Mouse (Mus musculus) lung, adult 2 months (tissue): ENCODE measurements around the gene Msi1. TPM values are rescaled to one million over a fixed set of nuclear protein-coding genes. Genes with fewer than 3 reads are reported as not detected.
A peak's percentile ranks its signal among the peaks of the same experiment; 100 is the strongest.

ENCODE experiments used
- DNase-seq: peaks from one replicate; pipeline ENCODE4 v3.0.0; 2022
- H3K4me1 ChIP-seq: fragments of 200-500 bp; 2 replicates; pipeline ENCODE4 v1.6.1; 2011; ENCODE audit warnings: low read length; ENCODE audit not compliant: control insufficient read depth, insufficient read depth
- H3K4me3 ChIP-seq: fragments of 200-500 bp; replicated peaks from 2 replicates; pipeline ENCODE3; 2011; ENCODE audit warnings: low read depth, mild to moderate bottlenecking, control low read depth, low read length; ENCODE audit errors: extremely low read depth
- CTCF ChIP-seq: fragments of 200-500 bp; IDR thresholded peaks from 2 replicates; pipeline ENCODE4 v1.5.1; 2011; ENCODE audit warnings: mild to moderate bottlenecking, low read length, control low read depth; ENCODE audit not compliant: insufficient read depth
- POLR2A ChIP-seq: fragments of 200-500 bp; IDR thresholded peaks from 2 replicates; pipeline ENCODE4 v1.6.1; 2011; ENCODE audit warnings: low read depth, mild to moderate bottlenecking, control low read depth, low read length, borderline replicate concordance; ENCODE audit errors: extremely low read depth
- WGBS: fragments of 180-500 bp; shearing (Covaris S2); methylation state at CpG from one replicate; pipeline ENCODE4 v1.1.7; 2018; 5-methylcytosine and 5-hydroxymethylcytosine counted together
- polyA plus RNA-seq: library from polyadenylated mRNA; depleted of rRNA; stranded (reverse); fragments of >200 nt; gene quantifications from 2 replicates; pipeline ENCODE4 v1.2.3, GENCODE M21; 2012

The Msi1 gene
- polyA plus RNA-seq, 1 experiment = 1.9 TPM

DNA sequence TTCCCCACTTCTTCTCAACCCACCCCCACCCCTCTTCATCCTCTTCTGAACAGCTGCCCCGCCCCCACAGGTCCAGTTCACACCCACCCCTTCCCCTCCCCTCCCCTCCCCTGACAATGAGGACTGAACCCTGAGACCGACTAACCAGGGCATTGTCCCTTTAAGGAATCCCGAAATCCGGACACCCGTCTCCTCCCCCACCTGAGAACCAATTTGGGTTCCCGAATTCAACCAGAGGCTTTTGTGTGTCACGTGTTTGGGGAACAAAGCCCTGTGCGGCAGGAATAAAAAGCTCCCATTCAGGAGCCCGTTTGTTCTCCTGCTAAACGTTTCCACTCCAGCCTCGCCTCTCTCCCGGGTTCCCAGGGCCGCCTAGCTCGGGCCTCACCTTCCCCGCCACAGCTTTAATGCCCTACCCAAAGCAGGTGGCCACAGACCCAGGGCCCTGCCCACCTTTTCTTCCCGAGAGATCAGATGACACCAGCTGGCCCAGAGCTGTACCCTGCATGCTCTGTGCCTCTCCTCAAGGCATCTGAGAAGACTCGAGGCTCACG lies 25.1 kb upstream of the Msi1 start:
- H3K4me1 ChIP-seq = no peaks in the 10 kb centered on the region
- WGBS = 7% methylated on average over 17 of the region's 18 CpGs
- TF ChIP-seq CTCF (no peak), POLR2A (no peak)
- DNase-seq = peak; percentile 9
- no peak overlapping the region for H3K4me3 ChIP-seq

DNA sequence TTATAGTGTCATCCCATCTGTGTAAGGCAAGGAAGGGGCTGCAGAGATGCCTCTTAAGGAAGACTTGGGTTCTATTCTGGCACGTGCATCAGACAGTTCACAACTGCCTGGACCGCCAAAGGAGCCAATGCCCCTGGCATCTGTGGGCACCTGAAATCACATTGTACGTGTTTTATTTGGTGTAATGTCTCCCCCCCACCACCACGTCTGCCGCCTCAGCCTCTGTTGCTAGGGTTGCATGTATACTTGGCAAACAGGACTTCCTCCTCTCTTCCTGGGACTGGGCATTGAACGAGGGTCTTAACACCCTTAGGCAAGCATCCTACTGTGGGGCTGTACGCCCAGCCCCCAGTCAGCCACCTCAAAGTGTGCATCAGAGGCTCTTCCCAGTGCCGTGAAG lies 24.2 kb upstream of the Msi1 start:
- Histone ChIP-seq H3K4me1 (no peaks in the 10 kb centered on the region), H3K4me3 (no peak overlapping the region)
- TF ChIP-seq CTCF (no peak), POLR2A (no peak)
- no peak for DNase-seq
- WGBS = 61% methylated on average over 8 of the region's 8 CpGs

DNA sequence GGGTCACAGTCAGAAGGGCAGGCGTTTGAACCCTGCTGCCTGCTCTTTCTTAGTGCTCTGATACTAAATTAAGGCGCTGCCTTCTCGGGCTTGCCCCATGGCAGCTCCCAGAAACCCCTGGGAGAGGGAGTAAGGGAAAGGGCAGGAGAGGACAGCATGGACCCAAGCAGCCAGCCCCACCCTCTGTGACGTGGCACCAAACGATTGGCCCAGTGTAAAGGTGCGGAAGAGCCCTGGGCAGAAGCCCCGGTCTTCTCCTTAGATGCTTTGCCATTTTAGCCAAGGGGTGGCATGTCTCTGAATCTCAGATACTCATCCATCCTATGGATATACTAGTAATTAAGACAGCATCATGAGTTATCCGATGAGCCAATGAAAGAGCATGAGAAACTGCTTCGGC lies 21.3 kb upstream of the Msi1 start:
- no peak for DNase-seq
- H3K4me3 ChIP-seq = no peak overlapping the region
- TF ChIP-seq POLR2A = no peak
- TF ChIP-seq CTCF = no peak
- H3K4me1 ChIP-seq = no peaks in the 10 kb centered on the region
- WGBS = 25% methylated on average over 9 of the region's 9 CpGs

DNA sequence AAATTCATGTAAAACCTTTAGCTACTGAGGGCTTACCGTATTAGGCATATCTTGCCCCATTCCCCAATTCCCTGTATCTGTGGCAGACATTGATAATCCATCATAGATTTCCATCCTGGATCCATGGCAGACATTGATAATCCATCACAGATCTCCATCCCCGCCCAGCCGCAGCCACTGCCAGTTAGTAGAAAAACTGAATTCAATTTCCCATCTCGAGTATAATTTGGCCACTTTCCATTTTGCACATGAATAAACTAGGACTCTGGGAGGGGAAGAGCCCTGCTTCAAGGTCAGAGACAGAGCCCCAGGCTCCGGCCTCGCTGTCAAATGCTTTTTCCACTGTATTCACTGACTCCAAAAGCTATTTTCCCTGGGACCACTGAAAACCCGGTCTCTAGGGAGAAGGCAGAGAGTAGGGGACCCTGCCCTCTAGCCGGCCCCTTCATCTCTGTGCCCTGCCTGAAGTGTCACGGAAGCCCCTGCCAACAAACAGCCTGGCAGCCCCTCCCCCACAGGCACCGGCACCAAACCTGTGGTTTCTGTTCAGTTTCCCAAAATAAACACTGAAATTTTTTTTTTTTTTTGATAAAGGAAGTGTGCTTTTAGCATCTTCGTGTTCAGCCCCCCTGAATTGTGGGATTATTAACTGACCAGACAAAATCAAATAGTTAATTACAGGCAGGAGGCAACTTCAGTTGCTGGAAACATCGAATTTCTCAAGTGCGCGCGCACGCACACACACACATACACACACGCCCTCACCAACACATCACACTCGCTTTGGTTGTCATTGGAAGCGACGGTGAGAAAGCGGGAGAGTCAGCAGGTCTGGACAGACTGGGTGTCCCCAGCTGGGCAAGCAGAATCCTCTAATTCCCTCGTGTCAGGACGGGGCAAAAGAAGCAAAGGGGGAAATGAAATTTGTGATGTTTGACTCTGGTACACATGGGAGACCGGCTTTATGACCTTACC lies 14.0 kb upstream of the Msi1 start:
- 35% methylated on average over 24 of the region's 24 CpGs for WGBS
- H3K4me3 ChIP-seq = no peak overlapping the region
- DNase-seq = no peak
- no peak for TF ChIP-seq CTCF
- TF ChIP-seq POLR2A = no peak
- H3K4me1 ChIP-seq = no peaks in the 10 kb centered on the region

DNA sequence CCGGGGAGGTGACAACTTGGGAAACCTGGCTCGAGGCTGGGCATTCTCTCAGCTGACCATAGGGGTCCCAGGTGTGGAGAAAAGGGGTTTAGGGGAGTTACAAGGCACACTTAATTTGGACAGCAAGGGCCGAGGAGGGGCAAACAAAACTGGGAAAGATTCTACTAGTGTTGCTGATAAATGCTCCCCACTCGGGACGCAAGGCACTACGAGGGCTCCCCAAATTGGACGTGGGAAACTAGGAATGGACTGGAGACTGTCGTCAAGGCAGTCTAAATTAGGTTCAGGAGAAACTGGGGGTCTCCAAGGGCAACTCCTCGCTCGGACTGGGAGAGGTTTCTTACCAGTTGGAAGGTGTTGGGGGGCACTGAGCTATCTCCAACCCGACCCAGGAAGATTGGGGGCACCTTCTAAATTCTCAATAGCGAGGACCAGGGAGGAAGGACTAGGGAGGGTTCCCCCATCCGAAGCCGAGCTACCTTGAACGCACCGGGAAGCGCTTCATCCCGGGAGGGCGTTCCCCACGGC lies 504 bp upstream of the Msi1 start:
- Histone ChIP-seq H3K4me3 (no peak overlapping the region), H3K4me1 (no peaks in the 10 kb centered on the region)
- TF ChIP-seq CTCF (no peak), POLR2A (no peak)
- WGBS = 2% methylated on average over 20 of the region's 20 CpGs
- DNase-seq = no peak

DNA sequence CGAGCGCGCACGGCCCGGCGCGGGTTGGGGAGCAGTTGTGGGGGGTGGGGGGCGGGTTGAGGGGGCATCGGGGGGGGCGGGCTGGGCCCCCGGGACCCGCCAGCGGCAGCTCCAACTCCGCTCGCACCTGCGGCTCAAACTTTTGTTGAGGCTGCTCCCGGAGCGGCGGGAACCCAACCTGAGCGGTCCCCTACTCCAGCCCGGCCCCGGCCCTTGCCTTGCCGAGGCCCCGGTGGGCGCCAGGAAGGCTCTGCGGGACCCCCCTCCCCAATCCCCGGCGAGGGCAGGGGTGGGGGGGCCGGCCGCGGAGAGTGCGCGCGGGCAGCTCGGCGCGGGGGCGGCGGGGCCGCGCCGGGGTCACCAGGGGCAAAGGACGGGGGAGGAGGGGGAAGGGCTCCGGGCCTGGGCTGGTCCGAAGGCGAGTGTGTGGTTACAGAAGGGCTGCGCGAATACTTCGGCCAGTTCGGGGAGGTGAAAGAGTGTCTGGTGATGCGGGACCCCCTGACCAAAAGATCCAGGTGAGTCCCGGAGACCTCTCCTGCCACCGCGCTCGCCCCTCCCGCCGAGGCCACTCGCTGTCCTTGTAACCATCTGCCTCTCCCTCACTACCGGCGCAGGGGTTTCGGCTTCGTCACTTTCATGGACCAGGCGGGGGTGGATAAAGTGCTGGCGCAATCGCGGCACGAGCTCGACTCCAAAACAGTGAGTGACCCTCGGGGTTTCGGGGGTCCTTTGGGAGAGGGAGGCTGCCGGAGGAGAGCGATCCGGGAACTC lies 975 bp downstream of the Msi1 start:
- no peaks in the 10 kb centered on the region for H3K4me1 ChIP-seq
- DNase-seq = no peak
- TF ChIP-seq POLR2A (no peak), CTCF (no peak)
- WGBS = 3% methylated on average over 52 of the region's 73 CpGs
- peak overlapping the region; percentile 19 for H3K4me3 ChIP-seq

DNA sequence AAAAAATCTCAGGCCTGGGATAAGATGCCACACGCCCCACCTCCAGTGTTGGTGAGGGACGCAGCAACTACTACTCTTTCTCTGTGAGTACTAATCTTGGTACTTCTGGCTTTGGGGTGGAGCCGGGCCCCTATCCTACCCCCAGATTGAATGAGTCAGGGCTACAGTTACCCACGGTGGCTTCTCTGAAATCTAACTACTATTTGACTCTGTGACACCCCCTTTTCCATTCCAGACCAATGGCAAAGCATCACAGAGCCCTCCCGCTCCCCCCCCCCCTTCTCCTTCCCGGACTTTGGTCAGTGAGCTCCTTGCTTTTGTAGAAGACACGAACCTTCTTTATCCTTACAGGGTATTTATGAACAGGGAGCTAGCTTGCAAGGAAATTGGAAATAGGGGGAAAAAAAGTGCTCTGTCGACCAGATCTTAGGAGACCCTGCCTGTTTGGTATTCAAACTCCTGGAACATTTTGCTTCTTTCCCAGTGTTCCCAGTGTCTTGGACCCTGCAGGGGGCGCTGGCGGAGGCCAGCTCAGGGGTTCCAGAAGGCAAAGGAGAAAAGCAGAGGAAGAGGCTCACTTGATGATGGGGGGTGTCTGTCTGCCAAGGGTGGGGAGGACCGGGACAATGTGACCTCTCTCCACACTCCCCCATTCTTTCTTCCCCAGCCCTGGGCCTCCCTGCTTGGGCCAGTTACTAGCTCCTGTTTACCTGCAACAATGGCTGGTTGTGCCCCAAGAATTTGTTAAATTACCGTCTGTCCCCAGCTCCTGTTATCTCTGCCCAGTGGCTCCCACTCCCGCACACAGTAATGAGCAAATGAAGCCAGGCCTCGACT lies 1.9 kb downstream of the Msi1 start:
- DNase-seq = no peak
- TF ChIP-seq POLR2A = no peak
- no peak for TF ChIP-seq CTCF
- Histone ChIP-seq H3K4me1 (no peaks in the 10 kb centered on the region), H3K4me3 (no peak overlapping the region)
- WGBS = 29% methylated on average over 14 of the region's 14 CpGs

DNA sequence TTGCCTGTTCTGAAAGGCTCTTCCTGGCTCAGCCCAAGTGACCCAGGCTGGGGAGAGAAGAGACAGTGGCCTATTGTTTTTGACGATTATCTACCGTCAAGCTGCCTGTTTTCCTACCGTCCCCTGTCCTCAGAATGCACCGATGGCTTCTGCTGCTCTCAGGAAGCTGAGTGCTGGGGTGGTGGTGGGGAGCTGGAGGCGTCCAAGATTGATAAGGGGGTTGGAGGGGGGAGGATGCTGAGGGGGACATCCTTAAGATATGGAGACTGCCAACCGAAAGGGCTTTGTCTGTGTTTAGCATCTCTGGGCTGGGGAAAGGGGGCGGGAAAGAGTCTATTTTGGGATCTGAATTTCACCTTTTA lies 2.5 kb downstream of the Msi1 start:
- DNase-seq = no peak
- no peak for TF ChIP-seq CTCF
- Histone ChIP-seq H3K4me1 (no peaks in the 10 kb centered on the region), H3K4me3 (no peak overlapping the region)
- 45% methylated on average over 7 of the region's 7 CpGs for whole genome bisulfite sequencing

DNA sequence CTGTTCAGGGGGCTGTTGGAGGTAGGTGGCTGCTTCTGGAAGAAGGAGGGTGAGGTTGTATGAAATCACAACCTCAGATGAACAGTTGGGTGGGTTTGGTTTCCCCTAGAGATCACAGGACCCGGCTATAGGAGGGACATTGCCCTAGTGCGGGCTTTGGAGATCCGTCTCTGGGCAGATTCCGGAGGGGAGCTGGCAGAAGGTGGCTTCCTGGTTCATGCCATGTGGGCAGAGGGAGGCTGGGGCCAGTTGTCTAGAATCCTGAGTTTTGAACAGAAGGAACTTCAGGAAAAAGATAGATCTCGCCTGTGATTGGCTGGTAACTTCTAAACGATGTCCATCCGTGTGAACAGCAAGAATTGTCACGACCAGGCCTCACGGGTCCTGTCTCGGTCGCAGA lies 3.0 kb downstream of the Msi1 start:
- no peak overlapping the region for H3K4me3 ChIP-seq
- DNase-seq = no peak
- TF ChIP-seq POLR2A (no peak), CTCF (no peak)
- no peaks in the 10 kb centered on the region for H3K4me1 ChIP-seq
- WGBS = 82% methylated on average over 11 of the region's 11 CpGs
